In the genomic region with DNA sequence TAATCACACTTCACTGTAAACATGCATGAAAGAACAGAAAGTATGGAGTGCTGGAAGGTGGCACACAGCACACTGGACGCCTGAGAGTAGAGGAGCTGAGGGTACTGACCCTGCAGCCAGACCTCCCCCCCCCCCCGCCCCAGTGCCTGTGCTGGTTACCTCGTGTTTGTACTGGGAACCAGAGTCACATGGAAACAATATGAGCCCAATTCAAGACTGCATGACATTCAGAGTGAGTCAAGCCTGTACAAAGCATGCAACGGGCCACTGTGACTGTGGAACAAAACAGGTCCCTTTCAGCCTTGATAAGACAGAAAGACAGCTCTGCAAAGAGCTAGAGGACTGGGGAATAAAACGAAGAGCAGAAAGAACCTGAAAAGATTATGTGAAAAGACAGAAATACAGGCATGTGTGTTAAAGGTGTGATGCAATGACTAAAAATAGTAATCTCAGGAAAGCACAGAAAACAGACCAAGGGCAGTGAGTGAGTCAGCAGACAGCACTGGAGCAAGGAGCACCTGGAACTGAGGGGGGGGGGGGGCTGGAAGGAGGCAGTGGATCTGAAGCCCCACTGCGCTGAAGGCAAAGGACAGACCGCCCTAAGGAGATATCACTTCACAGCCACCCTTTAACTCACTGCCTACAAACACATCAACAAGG, we compare ENCODE assay signal across 10 mouse cellular contexts.
A peak's percentile ranks its signal among the peaks of the same experiment; 100 is the strongest.
DNase-seq lines count a peak whose midpoint lies in the region; ATAC-seq and TF ChIP-seq lines count a peak whose summit lies in the region.
"Had no signal": no experiment of that assay in that cellular context is flagged by ENCODE, and none has a peak within 500 bp of the region (broad histone marks: within the 10 kb centered on the region; RNA-seq: fewer than 3 reads in every experiment).

No protein-coding gene starts in this region.

- TF ChIP-seq POLR2A in bone marrow macrophage, adult 2 months (IDR thresholded peaks at IDR 0.05; ENCODE audit: borderline replicate concordance, low read depth, low read length) = no peak

- H3K4me2 ChIP-seq in liver, postnatal 0 days (ENCODE audit: low read depth, low read length) = peak overlapping the region; percentile 16; the same call in 1 of the 2 replicates
- H3K4me2 ChIP-seq: lung, embryonic 14.5 days had no signal

- TF ChIP-seq EP300 in liver, postnatal 0 days (IDR thresholded peaks at IDR 0.05; ENCODE audit: low read depth) = no peak

- H3K4me3 ChIP-seq in layer of hippocampus, adult 2 months = no peak overlapping the region
- H3K4me3 ChIP-seq in bone marrow macrophage, adult 2 months (ENCODE audit: insufficient read depth, low read length) = peak overlapping the region; percentile 29; the same call in 1 of the 2 replicates
- no peak overlapping the region for H3K4me3 ChIP-seq in liver, postnatal 0 days (ENCODE audit: low read depth, low read length)

- WGBS in liver, postnatal 0 days (ENCODE audit: insufficient replicate concordance) = 43% methylated on average over 7 of the region's 7 CpGs

- peak; percentile 47 for DNase-seq in adrenal gland, adult 2 months
- no peak for DNase-seq in adrenal gland, adult 18-20 months (ENCODE audit: low spot score in 2 of 2)
- DNase-seq in layer of hippocampus, adult 2 months (ENCODE audit: low spot score in 2 of 2) = no peak
- DNase-seq in layer of hippocampus, adult 8-10 months (ENCODE audit: low spot score in 2 of 2) = no peak
- DNase-seq in liver, postnatal 0 days = no peak
- no peak for DNase-seq in layer of hippocampus, postnatal 14 days (ENCODE audit: low spot score in 2 of 2)
- DNase-seq in urinary bladder, postnatal 25 days (ENCODE audit: low spot score) = no peak
- DNase-seq: cerebellum, adult 11-12 months; lung, embryonic 14.5 days had no signal

- peak overlapping the region; percentile 56; the same call in 1 of the 2 replicates for H3K27ac ChIP-seq in layer of hippocampus, adult 2 months
- peak overlapping the region; percentile 77 for H3K27ac ChIP-seq in bone marrow macrophage, adult 2 months (ENCODE audit: insufficient read depth, low read depth, low read length)
- peak overlapping the region; percentile 68 for H3K27ac ChIP-seq in liver, postnatal 0 days (ENCODE audit: low read depth)

- no peaks in the 10 kb centered on the region for H3K9me3 ChIP-seq in liver, postnatal 0 days (ENCODE audit: low read length)

- no peaks in the 10 kb centered on the region; the same call in 1 of the 2 replicates for H3K36me3 ChIP-seq in liver, postnatal 0 days (replicated peaks; ENCODE audit: insufficient read depth, low read length)

- ATAC-seq in liver, postnatal 0 days = peak; percentile 74

- H3K4me1 ChIP-seq in bone marrow macrophage, adult 2 months (ENCODE audit: control insufficient read depth, insufficient read depth, low read length) = peaks cover 67% of the 10 kb centered on the region
- peaks cover 32% of the 10 kb centered on the region for H3K4me1 ChIP-seq in liver, postnatal 0 days (ENCODE audit: insufficient read depth)

- 0 out of 2 replicates have a peak overlapping the region, but pooled peaks have one; percentile 22 for H3K9ac ChIP-seq in liver, postnatal 0 days (replicated peaks)
- H3K9ac ChIP-seq: lung, embryonic 14.5 days had no signal

- TF ChIP-seq CTCF in layer of hippocampus, adult 2 months (conservative IDR thresholded peaks at IDR 0.05) = no peak
- no peak for TF ChIP-seq CTCF in bone marrow macrophage, adult 2 months (IDR thresholded peaks at IDR 0.05; ENCODE audit: low read depth, low read length)
- TF ChIP-seq CTCF in liver, postnatal 0 days (IDR thresholded peaks at IDR 0.05; ENCODE audit: low read depth) = no peak

- H3K27me3 ChIP-seq in liver, postnatal 0 days (ENCODE audit: insufficient read depth, low read length) = no peaks in the 10 kb centered on the region
